Mouse (Mus musculus) lung, postnatal 25 days (tissue): ENCODE results near the gene Maco1.
"Not testable (repeated sequence)": the region's sequence is repeated elsewhere in the genome, so short reads cannot be mapped to it uniquely, and the experiment has no call there.

Experiments used
- DNase-seq: peaks from one replicate; pipeline ENCODE4 v3.0.0; 2022; ENCODE audit warnings: low spot score

Gene Maco1

GRCm38 (mm10) chr4:134813406-134814228 is 39.5 kb downstream of the Maco1 start:
- no peak for DNase-seq

DNA sequence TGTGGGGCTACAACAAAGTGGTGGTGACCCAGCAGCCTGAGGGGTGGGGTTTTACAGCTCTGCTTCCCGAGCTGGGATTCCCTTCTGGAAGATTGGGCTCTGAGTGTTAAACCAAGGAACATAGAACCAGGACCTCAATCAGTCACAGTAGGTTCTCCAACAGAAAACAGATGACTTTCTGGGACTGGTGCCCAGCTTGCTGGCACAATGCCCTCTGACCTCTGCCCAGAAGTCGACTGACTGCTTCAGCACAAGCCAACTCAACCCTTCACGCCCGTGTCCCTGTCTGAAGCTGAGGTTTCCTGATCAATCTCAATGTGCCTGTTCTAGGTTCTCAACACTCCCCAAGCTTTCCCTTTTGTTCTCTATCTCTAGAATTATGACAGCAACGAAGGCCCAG is 48.4 kb downstream of the Maco1 start:
- DNase-seq, result peak; percentile 80

DNA sequence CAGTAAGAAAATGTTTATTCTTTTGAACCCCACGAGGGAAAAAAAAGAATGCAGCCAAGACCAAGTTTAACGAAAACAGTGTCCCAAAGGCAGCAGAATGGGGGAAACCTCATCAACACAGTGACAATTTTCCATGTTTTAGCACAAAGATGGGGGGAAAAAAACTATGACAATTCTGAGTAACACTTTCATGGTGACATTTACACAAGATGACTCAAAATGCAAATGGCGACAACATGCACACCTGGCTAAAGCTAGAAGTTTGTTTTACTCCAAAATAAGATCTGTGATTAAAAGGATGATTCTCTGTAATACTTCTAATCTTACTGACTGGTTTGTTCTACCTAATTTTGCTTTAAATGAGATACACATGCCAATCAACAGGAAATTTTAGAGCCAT is 50.4 kb downstream of the Maco1 start:
- no peak for DNase-seq

- no peak for DNase-seq
These were observed 51.0 kb downstream of the Maco1 start for GRCm38 (mm10) chr4:134802155-134802554.

- DNase-seq, result no peak
These were observed 52.5 kb downstream of the Maco1 start for GRCm38 (mm10) chr4:134800693-134801092.

DNA sequence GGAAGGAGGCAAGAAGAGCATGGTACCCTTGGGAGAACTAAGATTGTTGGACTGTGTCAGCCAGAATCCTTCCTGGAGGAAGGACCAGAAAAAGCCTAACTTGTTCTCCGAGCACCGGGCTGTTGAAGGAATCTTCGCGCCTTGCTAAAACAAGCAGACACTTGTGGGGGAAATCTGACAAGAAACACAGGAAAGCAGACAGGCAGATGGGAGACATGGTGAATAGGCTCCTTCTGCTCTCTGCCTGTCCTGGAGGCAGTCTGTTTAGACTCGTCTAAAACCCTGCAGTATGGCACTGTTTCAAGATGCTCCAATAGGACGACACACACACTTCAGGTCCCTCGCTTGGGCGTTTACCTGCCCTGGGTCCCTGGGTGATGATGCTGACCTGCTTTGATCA is 53.0 kb downstream of the Maco1 start:
- no peak for DNase-seq

GRCm38 (mm10) chr4:134799272-134799671 is 53.9 kb downstream of the Maco1 start:
- peak; percentile 74 for DNase-seq

DNA sequence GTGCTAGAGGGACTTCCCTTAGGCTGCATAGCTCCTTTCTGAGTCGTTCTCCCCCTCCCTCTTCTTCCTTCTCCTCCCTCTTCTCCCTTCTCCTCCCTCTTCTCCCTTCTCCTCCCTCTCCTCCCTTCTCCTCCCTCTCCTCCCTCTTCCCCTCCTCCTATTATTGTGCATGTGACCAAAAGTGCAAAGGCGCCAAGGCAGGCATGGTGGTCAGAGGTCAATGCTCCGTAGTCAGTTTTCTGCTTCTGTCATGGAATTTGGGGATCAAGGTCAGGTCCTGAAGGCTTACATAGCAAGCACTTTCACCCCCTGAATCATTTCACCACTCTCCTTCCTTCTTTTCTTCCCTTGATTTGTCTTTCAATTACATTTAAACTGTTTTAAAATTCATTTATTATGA is 54.3 kb downstream of the Maco1 start:
- no peak for DNase-seq

DNA sequence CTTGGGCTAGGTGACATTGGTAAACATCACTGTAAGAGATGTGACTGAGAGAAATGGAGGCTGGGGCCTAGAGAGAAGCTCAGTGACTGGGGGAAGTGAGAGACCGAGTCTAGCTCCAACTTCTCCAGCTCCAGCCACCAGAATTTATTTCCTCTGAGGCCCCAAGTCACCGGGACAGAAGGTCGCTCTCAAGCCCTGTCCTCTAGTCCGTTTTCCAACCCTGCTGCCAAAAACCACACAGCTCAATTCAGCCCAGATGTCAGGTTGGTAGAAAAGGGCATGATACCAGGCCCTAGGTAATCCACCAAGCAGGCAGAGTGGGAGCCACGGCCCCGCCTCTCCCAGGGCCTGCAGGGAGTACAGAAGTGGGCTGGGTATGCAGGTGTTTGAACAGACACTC is 55.5 kb downstream of the Maco1 start:
- DNase-seq, result no peak

- peak; percentile 48 for DNase-seq
These were observed 56.4 kb downstream of the Maco1 start for GRCm38 (mm10) chr4:134796581-134797361.

GRCm38 (mm10) chr4:134795819-134796485 is 57.2 kb downstream of the Maco1 start:
- no peak for DNase-seq

DNA sequence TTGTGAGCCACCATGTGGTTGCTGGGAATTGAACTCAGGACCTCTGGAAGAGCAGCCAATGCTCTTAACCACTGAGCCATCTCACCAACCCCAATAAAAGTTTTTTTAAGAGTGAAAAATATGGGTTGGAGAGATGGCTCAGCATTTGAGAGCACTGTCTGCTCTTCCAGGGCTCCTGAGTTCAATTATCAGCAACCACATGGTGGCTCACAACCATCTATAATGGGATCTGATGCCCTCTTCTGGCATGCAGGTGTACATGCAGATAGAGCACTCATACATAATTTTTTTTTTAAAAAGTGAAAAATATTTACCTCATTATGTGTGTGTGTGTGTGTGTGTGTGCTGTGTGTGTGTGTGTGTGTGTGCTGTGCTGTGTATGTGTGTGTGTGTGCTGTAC is 58.2 kb downstream of the Maco1 start:
- DNase-seq, result not testable (repeated sequence)

DNA sequence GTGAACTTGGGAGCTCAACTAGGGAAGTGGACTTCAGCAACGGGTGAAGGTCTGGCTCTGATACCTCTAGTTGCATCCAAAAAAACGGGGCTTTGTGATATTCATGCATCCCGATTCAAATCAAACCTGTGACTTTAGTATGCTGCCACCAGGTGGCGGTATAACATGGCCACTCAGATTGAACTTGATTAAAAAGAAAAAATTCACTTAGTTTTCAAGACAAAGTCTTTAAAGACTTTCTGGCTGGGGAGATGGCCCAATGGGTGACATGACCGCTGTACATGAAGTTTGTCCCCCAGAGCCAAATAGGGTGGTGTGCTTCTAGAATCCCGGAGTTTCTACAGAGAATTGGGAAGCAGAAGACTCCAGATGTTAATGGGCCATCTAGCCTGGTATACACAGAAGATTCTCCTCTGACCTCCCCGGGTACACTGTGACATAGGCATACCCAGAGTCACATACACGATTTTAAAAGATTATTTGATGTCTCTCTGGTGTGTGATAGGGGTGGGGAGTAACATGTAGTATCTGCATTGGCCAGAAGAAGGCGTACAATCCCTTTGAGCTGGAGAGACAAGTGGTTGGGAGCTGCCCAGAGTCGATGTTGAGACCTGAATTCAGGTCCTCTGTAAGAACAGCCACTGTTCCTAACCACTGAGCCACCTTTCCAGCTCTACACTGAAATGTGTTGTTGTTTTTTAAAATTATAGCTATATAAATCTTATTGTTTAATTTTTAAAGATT is 59.8 kb downstream of the Maco1 start:
- peak; percentile 46 for DNase-seq

- DNase-seq, result no peak
These were observed 61.4 kb downstream of the Maco1 start for GRCm38 (mm10) chr4:134791731-134792130.

GRCm38 (mm10) chr4:134786946-134787345 is 66.2 kb downstream of the Maco1 start:
- no peak for DNase-seq

- DNase-seq, result no peak
These were observed 68.4 kb downstream of the Maco1 start for GRCm38 (mm10) chr4:134784701-134785100.

DNA sequence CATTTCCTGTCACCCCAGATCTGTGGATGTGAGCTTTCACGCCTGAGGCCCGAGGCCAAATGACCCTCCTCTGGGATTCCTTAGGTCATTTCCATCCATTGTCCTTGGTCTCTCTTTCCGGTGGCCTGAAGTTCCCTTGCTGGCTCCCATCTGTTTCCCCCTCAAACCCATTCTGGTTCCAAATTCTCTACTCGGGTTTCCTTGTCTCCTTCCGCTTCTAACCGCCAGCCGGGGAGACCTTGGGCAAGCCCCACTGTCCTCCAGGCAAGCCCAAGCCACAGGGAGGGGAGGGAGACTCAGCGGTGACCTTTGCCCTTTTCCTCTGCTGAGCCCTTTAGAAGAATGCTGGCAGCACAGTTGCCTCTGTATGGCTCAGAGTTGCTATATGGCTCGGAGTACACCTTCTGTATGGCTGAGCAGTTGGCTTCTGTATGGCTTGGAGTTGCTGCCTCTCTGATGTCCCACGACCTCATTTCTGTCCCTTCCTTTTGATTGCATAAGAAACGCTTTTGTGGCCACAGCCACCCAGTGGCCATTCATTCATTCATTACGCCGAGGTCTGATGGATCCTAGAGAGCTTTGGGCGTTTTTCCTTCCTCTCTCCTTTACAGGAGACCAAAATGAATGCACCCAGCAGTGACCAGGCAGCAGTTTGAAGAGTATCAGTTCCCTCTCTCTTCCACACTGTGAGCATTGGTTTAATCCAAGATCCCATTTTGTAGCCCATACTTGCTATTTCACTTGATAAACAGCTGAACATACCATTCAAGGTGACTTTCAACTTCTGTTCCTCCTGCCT is 73.8 kb downstream of the Maco1 start:
- DNase-seq, result peak; percentile 71

- no peak for DNase-seq
These were observed 76.9 kb downstream of the Maco1 start for GRCm38 (mm10) chr4:134776246-134776645.

DNA sequence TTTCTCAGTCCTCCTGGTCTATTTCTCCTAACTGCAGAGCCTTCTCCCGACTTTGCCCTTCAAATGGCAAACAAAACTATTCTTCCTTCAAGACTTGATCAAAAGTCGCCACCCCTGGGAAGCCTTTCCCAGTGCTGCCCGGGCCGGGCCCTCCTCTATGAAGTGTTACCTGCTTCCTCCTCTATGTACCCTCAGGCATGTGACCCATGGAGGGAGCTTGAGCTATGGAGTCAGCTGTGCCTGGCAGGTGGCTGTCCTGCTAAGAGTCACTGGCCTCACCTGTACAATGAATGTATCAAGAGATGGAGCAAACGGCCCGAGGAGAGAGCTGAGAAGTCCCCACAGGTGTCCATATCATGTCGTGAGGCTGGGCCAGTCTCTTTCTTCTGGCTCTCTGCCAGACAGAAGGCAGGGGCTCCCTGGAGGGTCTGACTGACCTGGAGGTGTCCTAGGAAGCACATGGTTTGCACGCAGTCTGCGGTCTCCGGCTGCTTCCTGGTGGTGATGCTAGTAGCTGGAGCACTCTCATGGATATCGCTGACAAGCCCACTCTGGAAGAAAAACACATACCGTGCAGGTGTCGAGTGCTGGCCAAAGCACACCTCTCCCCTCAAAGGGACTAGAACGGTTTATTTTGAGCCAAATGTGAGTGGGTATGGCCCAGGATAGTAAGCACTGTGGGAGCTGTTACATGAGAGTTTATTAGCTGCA is 77.8 kb downstream of the Maco1 start:
- DNase-seq, result no peak

GRCm38 (mm10) chr4:134774126-134774525 is 79.0 kb downstream of the Maco1 start:
- no peak for DNase-seq
